In genomic region chr15:95935141-95935540, GRCm38 (mm10) we compare ENCODE assay signal across 12 mouse cellular contexts.
DNase-seq lines count a peak whose midpoint lies in the region; ATAC-seq lines count a peak whose summit lies in the region.
"Had no signal": no experiment of that assay in that cellular context is flagged by ENCODE, and none has a peak within 500 bp of the region (broad histone marks: within the 10 kb centered on the region; RNA-seq: fewer than 3 reads in every experiment).

No protein-coding gene starts in this region.

- H3K27me3 ChIP-seq in hindbrain, embryonic 13.5 days: no peaks in the 10 kb centered on the region
- no peaks in the 10 kb centered on the region for H3K27me3 ChIP-seq in hindbrain, embryonic 12.5 days
- H3K27me3 ChIP-seq in hindbrain, embryonic 16.5 days (replicated peaks; ENCODE audit: control insufficient read depth, insufficient read depth, low read length): no peaks in the 10 kb centered on the region
- no peaks in the 10 kb centered on the region for H3K27me3 ChIP-seq in limb, embryonic 13.5 days
- H3K27me3 ChIP-seq in intestine, embryonic 16.5 days (replicated peaks; ENCODE audit: control insufficient read depth, insufficient read depth, low read length): no peaks in the 10 kb centered on the region
- H3K27me3 ChIP-seq: limb, embryonic 12.5 days had no signal

- 0 out of 2 replicates have a peak overlapping the region, but pooled peaks have one; percentile 4 for H3K4me2 ChIP-seq in hindbrain, embryonic 13.5 days
- H3K4me2 ChIP-seq in hindbrain, embryonic 12.5 days (replicated peaks): no peak overlapping the region
- no peak overlapping the region; the same call in 1 of the 2 replicates for H3K4me2 ChIP-seq in hindbrain, embryonic 16.5 days (ENCODE audit: low read length)
- H3K4me2 ChIP-seq in limb, embryonic 13.5 days (replicated peaks): 0 out of 2 replicates have a peak overlapping the region, but pooled peaks have one; percentile 7
- no peak overlapping the region for H3K4me2 ChIP-seq in intestine, embryonic 16.5 days (ENCODE audit: low read depth, low read length)
- H3K4me2 ChIP-seq: limb, embryonic 12.5 days had no signal

- peak; percentile 51 to 61 for DNase-seq in cerebellum, postnatal 14 days
- DNase-seq in ovary, postnatal 10 days (ENCODE audit: low spot score): no peak
- DNase-seq in gastrocnemius, postnatal 25 days: no peak
- DNase-seq: adrenal gland, postnatal 10 days; kidney, adult 18-20 months; lung, postnatal 10 days had no signal

- peaks cover 35% of the 10 kb centered on the region for H3K36me3 ChIP-seq in hindbrain, embryonic 13.5 days
- peaks cover 27% of the 10 kb centered on the region for H3K36me3 ChIP-seq in hindbrain, embryonic 12.5 days
- H3K36me3 ChIP-seq in hindbrain, embryonic 16.5 days (ENCODE audit: control insufficient read depth, insufficient read depth, low read length): peaks cover 10% of the 10 kb centered on the region
- H3K36me3 ChIP-seq in limb, embryonic 13.5 days: peaks cover 27% of the 10 kb centered on the region
- 0 out of 2 replicates have a peak, but pooled peaks cover 11% of the 10 kb centered on the region for H3K36me3 ChIP-seq in intestine, embryonic 16.5 days (ENCODE audit: control insufficient read depth, insufficient read depth, low read length)

- no peak overlapping the region for H3K4me3 ChIP-seq in hindbrain, embryonic 13.5 days
- no peak overlapping the region for H3K4me3 ChIP-seq in hindbrain, embryonic 12.5 days
- no peak overlapping the region for H3K4me3 ChIP-seq in hindbrain, embryonic 16.5 days (ENCODE audit: low read length)
- H3K4me3 ChIP-seq in limb, embryonic 13.5 days: no peak overlapping the region
- no peak overlapping the region for H3K4me3 ChIP-seq in intestine, embryonic 16.5 days (ENCODE audit: low read length)
- H3K4me3 ChIP-seq: limb, embryonic 12.5 days had no signal

- H3K9me3 ChIP-seq in hindbrain, embryonic 13.5 days: peaks cover 6% of the 10 kb centered on the region
- peaks cover 6% of the 10 kb centered on the region; the same call in 1 of the 2 replicates for H3K9me3 ChIP-seq in hindbrain, embryonic 12.5 days (replicated peaks)
- H3K9me3 ChIP-seq in hindbrain, embryonic 16.5 days (ENCODE audit: control insufficient read depth, low read length): peaks cover 4% of the 10 kb centered on the region; the same call in 1 of the 2 replicates
- H3K9me3 ChIP-seq in limb, embryonic 13.5 days: peaks cover 12% of the 10 kb centered on the region
- no peaks in the 10 kb centered on the region for H3K9me3 ChIP-seq in intestine, embryonic 16.5 days (ENCODE audit: control insufficient read depth, low read length)

- H3K9ac ChIP-seq in hindbrain, embryonic 13.5 days: no peak overlapping the region
- H3K9ac ChIP-seq in hindbrain, embryonic 12.5 days: no peak overlapping the region
- no peak overlapping the region for H3K9ac ChIP-seq in hindbrain, embryonic 16.5 days (ENCODE audit: low read depth, low read length)
- H3K9ac ChIP-seq in limb, embryonic 13.5 days: no peak overlapping the region
- no peak overlapping the region for H3K9ac ChIP-seq in intestine, embryonic 16.5 days (ENCODE audit: low read depth, low read length)
- H3K9ac ChIP-seq: limb, embryonic 12.5 days had no signal

- 0 out of 2 replicates have a peak overlapping the region, but pooled peaks have one; percentile 32 for H3K27ac ChIP-seq in hindbrain, embryonic 13.5 days
- H3K27ac ChIP-seq in hindbrain, embryonic 12.5 days: no peak overlapping the region
- no peak overlapping the region for H3K27ac ChIP-seq in hindbrain, embryonic 16.5 days (ENCODE audit: low read depth, low read length)
- H3K27ac ChIP-seq in limb, embryonic 13.5 days: 0 out of 2 replicates have a peak overlapping the region, but pooled peaks have one; percentile 22
- no peak overlapping the region for H3K27ac ChIP-seq in intestine, embryonic 16.5 days (ENCODE audit: low read length)
- H3K27ac ChIP-seq: limb, embryonic 12.5 days had no signal

- WGBS in hindbrain, embryonic 13.5 days: 79% methylated on average over 11 of the region's 11 CpGs
- 84% methylated on average over 11 of the region's 11 CpGs for WGBS in hindbrain, embryonic 12.5 days
- WGBS in hindbrain, embryonic 16.5 days: 68% methylated on average over 11 of the region's 11 CpGs
- WGBS in limb, embryonic 13.5 days: 45% methylated on average over 11 of the region's 11 CpGs
- WGBS in intestine, embryonic 16.5 days: 80% methylated on average over 11 of the region's 11 CpGs

- ATAC-seq in hindbrain, embryonic 13.5 days (ENCODE audit: low FRiP score): no peak
- ATAC-seq in hindbrain, embryonic 12.5 days (ENCODE audit: low FRiP score): no peak
- ATAC-seq in hindbrain, embryonic 16.5 days: peak; percentile 61
- no peak for ATAC-seq in limb, embryonic 13.5 days (ENCODE audit: low FRiP score, low read depth)
- ATAC-seq in intestine, embryonic 16.5 days: no peak

- H3K4me1 ChIP-seq in hindbrain, embryonic 13.5 days (replicated peaks): 0 out of 2 replicates have a peak, but pooled peaks cover 3% of the 10 kb centered on the region
- no peaks in the 10 kb centered on the region for H3K4me1 ChIP-seq in hindbrain, embryonic 12.5 days
- H3K4me1 ChIP-seq in hindbrain, embryonic 16.5 days (ENCODE audit: control insufficient read depth, insufficient read depth, low read depth, low read length): peaks cover 3% of the 10 kb centered on the region; the same call in 1 of the 2 replicates
- H3K4me1 ChIP-seq in limb, embryonic 13.5 days: peaks cover 41% of the 10 kb centered on the region
- peaks cover 4% of the 10 kb centered on the region for H3K4me1 ChIP-seq in intestine, embryonic 16.5 days (ENCODE audit: control insufficient read depth, insufficient read depth, low read length)

Comparison
In these comparisons a context has a peak if more than half of its experiments do, and no peak if none do; other contexts are left out.
1. H3K27ac ChIP-seq: peak in hindbrain, embryonic 13.5 days (single experiment) and limb, embryonic 13.5 days (single experiment); none in hindbrain, embryonic 12.5 days (single experiment), hindbrain, embryonic 16.5 days (single experiment) and intestine, embryonic 16.5 days (single experiment).
2. H3K4me2 ChIP-seq: peak in hindbrain, embryonic 13.5 days (single experiment) and limb, embryonic 13.5 days (single experiment); none in hindbrain, embryonic 12.5 days (single experiment), hindbrain, embryonic 16.5 days (single experiment) and intestine, embryonic 16.5 days (single experiment).
3. DNase-seq: peak in cerebellum, postnatal 14 days (2 of 2); none in ovary, postnatal 10 days (single experiment) and gastrocnemius, postnatal 25 days (single experiment).